Mouse (Mus musculus) heart, embryonic 10.5 days (tissue): Measurements from ENCODE around the gene Peli2. TPM values are rescaled to one million over a fixed set of nuclear protein-coding genes. Genes with fewer than 3 reads are reported as not detected.

Experiments
- DNase-seq: peaks from one replicate; pipeline ENCODE4 v3.0.0-alpha.2; 2017; ENCODE audit warnings: low spot score
- H3K27ac ChIP-seq: fragments of 300-500 bp; sonication (generic); 2 replicates; pipeline ENCODE4 v1.5.1; 2016; ENCODE audit warnings: mild to moderate bottlenecking
- H3K27me3 ChIP-seq: fragments of 300-500 bp; sonication (generic); 2 replicates; pipeline ENCODE4 v1.6.1; 2016; ENCODE audit warnings: mild to moderate bottlenecking; ENCODE audit not compliant: poor library complexity, insufficient read depth, severe bottlenecking
- H3K36me3 ChIP-seq: fragments of 300-500 bp; sonication (generic); 2 replicates; pipeline ENCODE4 v1.6.1; 2016; ENCODE audit warnings: mild to moderate bottlenecking, moderate library complexity
- H3K4me1 ChIP-seq: fragments of 300-500 bp; sonication (generic); 2 replicates; pipeline ENCODE4 v1.6.1; 2016; ENCODE audit warnings: mild to moderate bottlenecking
- H3K4me3 ChIP-seq: fragments of 300-500 bp; sonication (generic); 2 replicates; pipeline ENCODE4 v1.5.1; 2016; ENCODE audit warnings: mild to moderate bottlenecking, moderate library complexity
- H3K9me3 ChIP-seq: fragments of 300-500 bp; sonication (generic); 2 replicates; pipeline ENCODE4 v1.6.1; 2016; ENCODE audit warnings: mild to moderate bottlenecking, moderate library complexity
- WGBS: fragments of 180-500 bp; shearing (Covaris S2); methylation state at CpG from one replicate; pipeline ENCODE4 v1.1.7; 2016; 5-methylcytosine and 5-hydroxymethylcytosine counted together
- polyA plus RNA-seq: library from polyadenylated mRNA; unstranded; fragments of >200 nt; fragmentation: Nextera tagmentation; extraction: Ambion mirVana; gene quantifications from 2 replicates; pipeline ENCODE4 v1.2.1, GENCODE M21; 2016

Gene Peli2
- polyA plus RNA-seq, 1 experiment from 2014 or later: 5.0 TPM

DNA sequence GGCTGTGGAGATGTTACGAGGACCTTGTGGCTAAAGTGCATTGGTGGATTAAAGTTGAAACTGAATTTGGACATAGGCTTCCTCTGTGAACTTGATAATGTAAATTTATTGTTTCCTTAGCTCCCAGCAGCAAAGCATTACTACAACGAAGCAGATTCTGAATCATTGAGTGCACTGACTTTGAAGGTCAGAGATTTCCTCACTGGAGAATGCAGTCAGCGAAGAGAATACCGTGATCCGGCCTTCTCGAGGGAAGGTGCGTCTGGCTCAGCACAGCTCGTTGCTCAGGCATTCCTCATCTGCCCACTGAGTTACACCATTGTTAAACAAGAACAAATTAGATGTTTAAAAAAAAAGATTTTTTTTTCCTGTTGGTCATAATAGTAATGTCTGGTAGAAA, 58.4 kb downstream of the Peli2 start:
- H3K9me3 ChIP-seq: peaks cover 5% of the 10 kb centered on the region; the same call in 1 of the 2 replicates
- no peak for DNase-seq
- 85% methylated on average over 8 of the region's 8 CpGs for WGBS

DNA sequence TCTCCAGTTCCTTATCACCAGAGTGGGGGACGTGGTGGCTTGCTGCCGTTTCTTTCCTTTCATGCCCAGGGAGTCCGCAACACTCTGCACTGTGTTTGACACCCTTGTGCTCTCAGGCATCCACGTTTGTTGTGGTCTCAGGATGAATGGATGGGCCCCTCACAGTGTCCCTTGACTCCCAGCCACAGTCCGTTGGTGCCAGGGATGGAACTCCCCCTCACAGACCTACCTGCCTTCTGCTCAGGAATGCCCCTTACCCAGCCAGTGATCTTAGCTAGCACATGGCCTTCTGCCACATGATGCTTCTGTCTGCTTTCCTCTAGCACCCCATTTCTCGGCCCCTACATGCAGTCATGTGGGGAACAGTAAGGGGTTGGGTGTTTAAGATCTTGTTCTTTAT, 65.7 kb downstream of the Peli2 start:
- peaks cover 5% of the 10 kb centered on the region; the same call in 1 of the 2 replicates for H3K9me3 ChIP-seq
- no peak overlapping the region for H3K27ac ChIP-seq
- WGBS: 70% methylated on average over 6 of the region's 6 CpGs
- no peaks in the 10 kb centered on the region for H3K27me3 ChIP-seq
- no peaks in the 10 kb centered on the region; the same call in 1 of the 2 replicates for H3K4me1 ChIP-seq
- no peak overlapping the region for H3K4me3 ChIP-seq
- peaks cover 22% of the 10 kb centered on the region for H3K36me3 ChIP-seq
- DNase-seq: no peak

More for the DNA sequence above, 58.4 kb downstream of the Peli2 start:
- no peak overlapping the region for H3K4me3 ChIP-seq
- H3K36me3 ChIP-seq: peaks cover 15% of the 10 kb centered on the region
- H3K4me1 ChIP-seq: 0 out of 2 replicates have a peak, but pooled peaks cover 6% of the 10 kb centered on the region
- H3K27ac ChIP-seq: no peak overlapping the region
- H3K27me3 ChIP-seq: no peaks in the 10 kb centered on the region

DNA sequence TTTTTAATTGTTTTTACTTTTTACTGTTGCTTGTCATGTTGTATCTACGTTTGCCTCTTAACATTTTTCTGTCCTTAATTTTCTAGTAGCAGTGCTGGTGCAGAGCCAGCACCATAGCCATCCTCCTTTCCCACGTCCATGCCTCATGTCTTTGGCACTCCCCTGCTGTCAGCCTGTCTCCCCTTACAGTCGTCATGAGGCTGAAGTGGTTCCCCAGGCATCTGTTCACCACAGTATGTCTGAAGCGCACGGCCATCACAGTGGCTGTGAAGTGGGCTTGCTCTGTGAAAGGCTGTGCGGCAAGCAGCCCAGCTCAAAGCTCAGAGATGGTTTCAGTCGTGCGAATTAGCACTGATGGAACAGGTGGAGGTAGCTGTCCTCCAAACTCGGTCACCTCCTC, 66.5 kb downstream of the Peli2 start:
- Histone ChIP-seq H3K36me3 (peaks cover 22% of the 10 kb centered on the region), H3K4me3 (no peak overlapping the region), H3K4me1 (no peaks in the 10 kb centered on the region; the same call in 1 of the 2 replicates), H3K27me3 (0 out of 2 replicates have a peak, but pooled peaks cover 6% of the 10 kb centered on the region), H3K9me3 (peaks cover 5% of the 10 kb centered on the region; the same call in 1 of the 2 replicates), H3K27ac (no peak overlapping the region)
- WGBS: 63% methylated on average over 9 of the region's 9 CpGs
- no peak for DNase-seq

DNA sequence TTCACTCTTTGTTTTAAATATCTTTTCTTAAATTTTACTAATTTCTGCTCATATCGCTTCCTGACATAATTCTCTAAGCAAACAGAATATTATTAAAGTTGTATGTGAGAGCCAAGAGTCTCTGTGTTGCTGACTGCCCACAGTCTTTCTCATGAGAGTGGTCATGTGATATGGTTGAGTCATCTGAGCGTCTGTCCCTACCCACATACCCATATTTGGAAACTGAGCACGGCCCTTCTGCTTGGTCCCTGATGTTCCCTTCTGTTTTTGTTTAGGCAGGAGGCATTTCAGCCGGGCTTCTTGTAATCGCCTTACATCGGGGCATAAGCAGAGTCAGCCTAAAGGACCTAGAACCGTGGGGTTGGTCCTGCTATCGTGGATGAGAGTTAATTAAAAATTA, 68.7 kb downstream of the Peli2 start:
- 47% methylated on average over 8 of the region's 8 CpGs for WGBS
- no peak for DNase-seq
- H3K4me3 ChIP-seq: no peak overlapping the region
- peaks cover under 1% of the 10 kb centered on the region; the same call in 1 of the 2 replicates for H3K4me1 ChIP-seq
- H3K36me3 ChIP-seq: peaks cover 7% of the 10 kb centered on the region; the same call in 1 of the 2 replicates
- 0 out of 2 replicates have a peak, but pooled peaks cover 6% of the 10 kb centered on the region for H3K27me3 ChIP-seq
- H3K9me3 ChIP-seq: no peaks in the 10 kb centered on the region
- H3K27ac ChIP-seq: peak overlapping the region; percentile 29; the same call in 1 of the 2 replicates

DNA sequence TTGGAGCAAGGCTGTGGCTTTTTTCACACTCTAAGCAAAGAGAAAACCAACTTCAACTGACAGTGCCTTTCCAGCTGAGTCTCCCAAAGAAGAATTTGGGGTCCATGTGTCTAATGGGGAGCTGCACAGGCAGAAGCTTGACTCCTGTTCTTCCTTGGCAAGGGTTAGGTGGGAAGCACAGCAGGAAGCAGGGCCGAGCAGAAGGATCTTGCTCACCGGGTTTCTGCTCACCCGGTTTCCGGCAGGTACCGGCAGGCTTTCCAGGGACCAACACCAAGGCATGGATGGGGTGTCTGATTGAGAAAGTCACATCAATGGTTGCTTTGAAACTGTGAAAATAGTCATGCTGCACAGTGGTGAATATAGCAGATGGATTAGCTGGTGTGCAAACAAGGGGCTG, 70.3 kb downstream of the Peli2 start:
- no peaks in the 10 kb centered on the region for H3K36me3 ChIP-seq
- no peak overlapping the region for H3K4me3 ChIP-seq
- WGBS: 90% methylated on average over 5 of the region's 5 CpGs
- H3K27me3 ChIP-seq: 0 out of 2 replicates have a peak, but pooled peaks cover 6% of the 10 kb centered on the region
- no peak for DNase-seq
- H3K9me3 ChIP-seq: no peaks in the 10 kb centered on the region
- H3K4me1 ChIP-seq: peaks cover 5% of the 10 kb centered on the region; the same call in 1 of the 2 replicates
- no peak overlapping the region for H3K27ac ChIP-seq

DNA sequence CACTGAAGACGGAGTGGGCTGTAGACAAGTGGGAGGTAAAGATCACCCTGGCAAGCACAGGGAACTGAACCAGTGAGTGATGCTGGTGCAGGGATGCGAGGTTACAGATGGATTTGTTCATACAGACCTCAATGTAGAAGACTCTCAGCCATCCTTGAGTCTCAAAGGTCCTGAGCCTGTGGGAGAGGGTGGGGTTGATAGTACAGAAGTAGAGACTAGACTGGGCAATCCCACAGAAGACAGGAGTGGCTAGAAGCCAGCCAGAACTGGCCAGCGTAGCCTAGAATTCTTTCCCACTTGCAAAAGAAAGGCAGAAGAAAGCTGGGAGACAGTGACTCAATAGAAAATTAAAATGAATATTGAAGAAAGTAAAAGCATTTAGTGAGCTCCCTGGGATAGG, 71.3 kb downstream of the Peli2 start:
- no peak overlapping the region for H3K27ac ChIP-seq
- no peak for DNase-seq
- no peaks in the 10 kb centered on the region for H3K9me3 ChIP-seq
- 90% methylated on average over 3 of the region's 3 CpGs for WGBS
- H3K27me3 ChIP-seq: 0 out of 2 replicates have a peak, but pooled peaks cover 6% of the 10 kb centered on the region
- no peak overlapping the region for H3K4me3 ChIP-seq
- H3K4me1 ChIP-seq: peaks cover 5% of the 10 kb centered on the region; the same call in 1 of the 2 replicates
- no peaks in the 10 kb centered on the region for H3K36me3 ChIP-seq

DNA sequence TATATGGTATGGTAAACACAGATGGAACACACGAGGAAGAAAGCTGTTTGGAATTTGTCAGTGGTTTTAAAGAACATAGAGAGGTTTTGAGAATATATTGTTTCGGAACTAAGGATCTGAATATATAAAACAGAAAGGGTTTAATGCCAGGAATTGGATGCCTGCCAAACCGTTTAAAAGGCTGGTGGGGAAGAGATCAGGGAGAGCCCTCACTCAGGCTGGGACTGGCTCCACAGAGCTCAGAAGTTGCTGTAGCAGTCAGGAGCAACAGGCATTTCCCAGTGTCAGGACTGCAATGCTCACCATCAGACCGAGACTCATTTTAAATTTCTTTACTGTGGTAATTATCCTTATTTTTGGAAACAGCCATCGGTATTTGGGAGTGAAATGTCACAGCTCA, 76.2 kb downstream of the Peli2 start:
- Histone ChIP-seq H3K27me3 (peaks cover 20% of the 10 kb centered on the region; the same call in 1 of the 2 replicates), H3K9me3 (no peaks in the 10 kb centered on the region), H3K27ac (no peak overlapping the region), H3K4me3 (no peak overlapping the region), H3K36me3 (0 out of 2 replicates have a peak, but pooled peaks cover 3% of the 10 kb centered on the region), H3K4me1 (peaks cover 27% of the 10 kb centered on the region)
- no peak for DNase-seq
- WGBS: 64% methylated on average over 5 of the region's 5 CpGs

DNA sequence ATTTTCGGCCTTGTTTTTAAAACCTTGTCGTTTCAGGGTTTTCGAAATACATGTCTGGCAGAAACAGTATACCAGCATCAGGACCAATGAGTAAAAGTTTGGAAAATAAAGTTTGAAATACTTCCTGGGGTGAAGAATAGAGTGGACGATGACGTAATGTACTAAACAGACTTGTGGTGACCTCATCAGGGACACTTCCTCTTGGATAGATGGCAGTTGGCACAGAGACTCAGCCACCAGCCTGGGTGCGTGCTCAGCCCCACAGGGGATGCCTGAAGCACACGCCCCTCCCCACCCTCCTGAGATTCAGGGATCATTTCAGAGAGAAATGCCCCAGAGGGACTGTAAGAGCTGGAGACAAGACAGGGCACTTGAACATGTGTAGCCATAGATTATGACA, 76.7 kb downstream of the Peli2 start:
- Histone ChIP-seq H3K36me3 (0 out of 2 replicates have a peak, but pooled peaks cover 3% of the 10 kb centered on the region), H3K9me3 (no peaks in the 10 kb centered on the region), H3K27me3 (peaks cover 23% of the 10 kb centered on the region; the same call in 1 of the 2 replicates), H3K27ac (no peak overlapping the region), H3K4me3 (no peak overlapping the region), H3K4me1 (peaks cover 32% of the 10 kb centered on the region)
- DNase-seq: no peak
- 80% methylated on average over 7 of the region's 7 CpGs for WGBS

DNA sequence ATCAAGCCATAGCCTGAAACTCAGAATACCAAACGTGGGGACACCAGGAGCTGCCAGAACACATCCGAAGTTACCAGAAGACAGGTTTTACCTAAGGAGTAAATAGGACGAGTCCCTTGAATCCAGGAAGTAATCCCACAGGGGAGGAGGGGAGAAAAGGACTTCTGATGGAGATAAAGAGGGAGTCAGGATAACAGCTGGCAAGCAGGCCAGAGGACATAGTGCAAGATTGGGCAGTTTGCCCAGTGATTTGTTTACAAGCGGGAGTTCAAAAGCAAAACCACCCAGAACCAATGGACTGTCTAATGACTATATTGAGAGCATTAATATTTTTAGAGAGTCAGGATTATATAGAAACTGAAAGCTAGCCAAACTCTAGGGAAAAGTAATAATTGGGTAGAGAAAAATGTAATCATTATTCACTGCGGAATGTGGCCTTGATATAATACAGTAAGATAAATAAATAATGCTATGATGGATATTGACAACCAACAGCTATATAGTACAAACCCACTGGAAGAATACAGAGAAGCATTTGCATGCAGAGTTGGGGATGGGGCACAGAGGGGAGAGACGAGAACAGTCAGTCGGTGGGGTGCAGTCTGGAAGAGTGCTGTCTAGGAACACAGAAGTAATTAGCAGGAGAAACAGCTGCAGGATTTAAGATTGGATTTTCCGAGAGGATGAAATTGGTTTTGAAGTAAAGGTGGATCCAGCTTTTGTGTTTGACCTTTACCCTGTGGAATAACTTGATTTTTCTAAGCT, 77.7 kb downstream of the Peli2 start:
- Histone ChIP-seq H3K9me3 (no peaks in the 10 kb centered on the region), H3K27ac (no peak overlapping the region), H3K27me3 (peaks cover 27% of the 10 kb centered on the region; the same call in 1 of the 2 replicates), H3K4me1 (peaks cover 38% of the 10 kb centered on the region), H3K4me3 (no peak overlapping the region), H3K36me3 (0 out of 2 replicates have a peak, but pooled peaks cover 3% of the 10 kb centered on the region)
- no peak for DNase-seq
- 69% methylated on average over 8 of the region's 8 CpGs for WGBS

DNA sequence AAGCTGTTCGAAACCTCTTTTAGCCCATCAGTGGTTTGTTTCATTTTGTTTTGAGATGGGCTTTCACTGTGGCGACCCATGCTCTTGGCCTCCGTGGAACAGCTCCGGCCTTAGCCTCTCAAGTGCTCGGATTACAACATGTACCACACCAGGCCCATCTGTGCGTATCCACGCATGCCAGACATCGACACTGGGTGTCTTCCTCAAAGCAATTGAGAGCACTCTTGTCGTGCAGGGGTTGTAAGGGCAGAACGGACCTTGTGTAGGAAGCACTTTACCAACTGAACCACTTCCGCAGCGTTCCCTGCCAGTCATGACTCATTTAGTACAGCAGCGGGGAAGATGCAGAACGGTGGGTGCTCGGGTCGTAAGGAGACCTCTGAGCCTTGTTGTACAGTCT, 78.3 kb downstream of the Peli2 start:
- Histone ChIP-seq H3K9me3 (no peaks in the 10 kb centered on the region), H3K4me3 (no peak overlapping the region), H3K36me3 (0 out of 2 replicates have a peak, but pooled peaks cover 3% of the 10 kb centered on the region), H3K27me3 (peaks cover 27% of the 10 kb centered on the region; the same call in 1 of the 2 replicates), H3K4me1 (peaks cover 38% of the 10 kb centered on the region), H3K27ac (no peak overlapping the region)
- DNase-seq: no peak
- 72% methylated on average over 16 of the region's 16 CpGs for WGBS

DNA sequence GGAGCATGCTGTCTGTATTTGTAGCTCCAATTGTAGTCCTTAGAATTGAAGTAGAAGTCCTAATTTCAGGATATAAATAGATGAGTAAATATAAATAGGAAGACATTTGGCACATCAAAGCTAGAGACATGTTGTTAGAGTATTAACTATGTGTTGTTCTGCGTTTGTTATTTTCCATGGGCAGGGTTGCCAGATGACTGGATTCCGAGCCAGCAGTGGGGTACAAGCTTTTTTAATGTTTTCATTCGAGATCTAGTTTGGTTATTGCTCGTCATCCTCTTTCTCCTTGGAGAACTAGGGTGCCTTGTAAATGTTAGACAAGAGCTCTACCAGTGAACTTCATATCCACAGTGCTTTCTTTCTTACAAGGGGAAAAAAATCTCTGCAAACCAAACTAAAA, 78.9 kb downstream of the Peli2 start:
- peaks cover 27% of the 10 kb centered on the region; the same call in 1 of the 2 replicates for H3K27me3 ChIP-seq
- 0 out of 2 replicates have a peak, but pooled peaks cover 3% of the 10 kb centered on the region for H3K36me3 ChIP-seq
- 84% methylated on average over 4 of the region's 4 CpGs for WGBS
- no peaks in the 10 kb centered on the region for H3K9me3 ChIP-seq
- H3K4me1 ChIP-seq: peaks cover 36% of the 10 kb centered on the region
- no peak overlapping the region for H3K4me3 ChIP-seq
- H3K27ac ChIP-seq: no peak overlapping the region
- no peak for DNase-seq

DNA sequence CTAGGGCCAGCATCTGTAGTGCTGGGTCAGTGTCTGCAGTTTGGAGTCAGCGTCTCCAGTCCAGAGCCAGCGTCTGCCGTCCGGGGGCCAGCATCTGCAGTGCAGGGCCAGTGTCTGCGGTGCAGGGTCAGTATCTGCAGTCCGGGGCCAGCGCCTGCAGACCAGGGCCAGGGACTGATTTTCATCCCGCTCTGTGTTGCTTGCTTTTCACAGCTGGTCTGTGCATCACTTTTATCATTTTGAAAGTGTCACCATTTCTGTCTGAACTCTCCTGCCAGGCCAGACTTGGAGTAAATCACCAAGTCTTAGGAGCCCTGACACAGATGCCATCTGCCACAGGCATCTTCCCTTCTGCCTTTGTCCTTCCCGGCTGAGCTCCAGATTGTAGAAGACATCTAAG, 79.7 kb downstream of the Peli2 start:
- WGBS: 72% methylated on average over 9 of the region's 9 CpGs

DNA sequence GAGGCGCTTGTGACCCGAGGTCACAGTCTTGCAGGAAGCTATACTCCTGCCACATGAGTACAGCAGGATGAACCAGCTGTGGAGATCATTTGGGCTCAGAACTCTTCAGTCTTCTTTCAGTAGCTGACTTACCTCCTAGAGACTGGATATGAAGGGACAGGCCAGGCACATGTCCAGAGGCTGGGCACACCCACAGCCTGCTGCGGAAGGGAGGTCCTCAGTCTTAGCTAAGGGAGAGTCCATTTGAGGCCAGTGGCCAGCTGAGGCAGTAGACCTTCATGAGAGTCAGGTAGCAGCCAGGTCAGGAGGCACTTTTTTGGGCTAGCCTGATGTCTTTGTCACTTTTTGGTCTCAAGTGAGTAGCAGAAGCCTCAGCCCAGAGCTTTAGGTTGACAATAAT, 80.2 kb downstream of the Peli2 start:
- H3K27ac ChIP-seq: 0 out of 2 replicates have a peak overlapping the region, but pooled peaks have one; percentile 29

More for the DNA sequence above, 79.7 kb downstream of the Peli2 start:
- Histone ChIP-seq H3K9me3 (no peaks in the 10 kb centered on the region), H3K4me3 (no peak overlapping the region), H3K27me3 (peaks cover 27% of the 10 kb centered on the region; the same call in 1 of the 2 replicates), H3K27ac (peak overlapping the region; percentile 36; the same call in 1 of the 2 replicates), H3K4me1 (peaks cover 33% of the 10 kb centered on the region), H3K36me3 (0 out of 2 replicates have a peak, but pooled peaks cover 3% of the 10 kb centered on the region)
- no peak for DNase-seq

More for the DNA sequence above, 80.2 kb downstream of the Peli2 start:
- Histone ChIP-seq H3K36me3 (0 out of 2 replicates have a peak, but pooled peaks cover 3% of the 10 kb centered on the region), H3K9me3 (no peaks in the 10 kb centered on the region), H3K27me3 (peaks cover 27% of the 10 kb centered on the region; the same call in 1 of the 2 replicates), H3K4me3 (no peak overlapping the region), H3K4me1 (peaks cover 36% of the 10 kb centered on the region)
- DNase-seq: no peak
- 80% methylated on average over 3 of the region's 3 CpGs for WGBS
